Mouse (Mus musculus) MEL (cell line): ENCODE results near the gene Mis18a.

Experiments
- BHLHE40 ChIP-seq: IDR thresholded peaks from 2 replicates; pipeline ENCODE4 v1.6.1; 2012; ENCODE audit warnings: low read depth, mild to moderate bottlenecking, inconsistent platforms, low read length, improper control_type of control experiment, borderline replicate concordance
- CHD1 ChIP-seq: IDR thresholded peaks from 2 replicates; pipeline ENCODE4 v1.6.1; 2012; ENCODE audit warnings: low read depth, mild to moderate bottlenecking, inconsistent platforms, low read length, improper control_type of control experiment
- CTCF ChIP-seq, 3 experiments: IDR thresholded peaks in 2 of 3; conservative IDR thresholded peaks in 1 of 3; 2 replicates each; pipeline ENCODE4 v1.5.1; 2011 to 2012; ENCODE audit warnings: low read length in 3 of 3, low read depth in 2 of 3, mild to moderate bottlenecking in 2 of 3, improper control_type of control experiment in 1 of 3, inconsistent platforms in 1 of 3, mixed read lengths in 1 of 3, moderate library complexity in 1 of 3; ENCODE audit not compliant: control insufficient read depth in 1 of 3, insufficient read depth in 1 of 3, poor library complexity in 1 of 3, severe bottlenecking in 1 of 3
- EP300 ChIP-seq, 2 experiments: IDR thresholded peaks; 2 replicates each; pipeline ENCODE4 v1.6.1; 2011; ENCODE audit warnings: improper control_type of control experiment in 2 of 2, low read length in 2 of 2, low read depth in 1 of 2, mild to moderate bottlenecking in 1 of 2
- GATA1 ChIP-seq: IDR thresholded peaks from 2 replicates; pipeline ENCODE4 v1.6.1; 2011; ENCODE audit warnings: low read depth, low read length, improper control_type of control experiment
- MAZ ChIP-seq: IDR thresholded peaks from 2 replicates; pipeline ENCODE4 v1.6.1; 2012; ENCODE audit warnings: low read depth, mild to moderate bottlenecking, inconsistent platforms, low read length, improper control_type of control experiment
- MYC ChIP-seq: IDR thresholded peaks from 2 replicates; pipeline ENCODE4 v1.6.1; 2011; ENCODE audit warnings: low read depth, mild to moderate bottlenecking, low read length, improper control_type of control experiment, moderate library complexity
- POLR2A ChIP-seq, 2 experiments: IDR thresholded peaks; 2 replicates each; pipeline ENCODE4 v1.6.1; 2011 to 2012; ENCODE audit warnings: low read length in 2 of 2, mild to moderate bottlenecking in 2 of 2, control low read depth in 1 of 2, improper control_type of control experiment in 1 of 2, low read depth in 1 of 2, moderate library complexity in 1 of 2; ENCODE audit not compliant: control insufficient read depth in 1 of 2, insufficient read depth in 1 of 2, poor library complexity in 1 of 2
- TAL1 ChIP-seq: IDR thresholded peaks from 2 replicates; pipeline ENCODE4 v1.6.1; 2012; ENCODE audit warnings: mild to moderate bottlenecking, inconsistent platforms, low read length, moderate library complexity, mixed read lengths
- TBP ChIP-seq: IDR thresholded peaks from 2 replicates; pipeline ENCODE4 v1.8.0; 2011; ENCODE audit warnings: low read depth, low read length, improper control_type of control experiment
- USF1 ChIP-seq: IDR thresholded peaks from 2 replicates; pipeline ENCODE4 v1.6.1; 2014; ENCODE audit warnings: low read depth, mild to moderate bottlenecking, inconsistent platforms, low read length, improper control_type of control experiment, moderate library complexity
- ZKSCAN1 ChIP-seq: IDR thresholded peaks from 2 replicates; pipeline ENCODE4 v1.6.1; 2012; ENCODE audit warnings: low read depth, mild to moderate bottlenecking, inconsistent platforms, low read length, improper control_type of control experiment, moderate library complexity
- ZNF384 ChIP-seq: IDR thresholded peaks from 2 replicates; pipeline ENCODE4 v1.6.1; 2012; ENCODE audit warnings: low read depth, mild to moderate bottlenecking, inconsistent platforms, low read length, improper control_type of control experiment

DNA sequence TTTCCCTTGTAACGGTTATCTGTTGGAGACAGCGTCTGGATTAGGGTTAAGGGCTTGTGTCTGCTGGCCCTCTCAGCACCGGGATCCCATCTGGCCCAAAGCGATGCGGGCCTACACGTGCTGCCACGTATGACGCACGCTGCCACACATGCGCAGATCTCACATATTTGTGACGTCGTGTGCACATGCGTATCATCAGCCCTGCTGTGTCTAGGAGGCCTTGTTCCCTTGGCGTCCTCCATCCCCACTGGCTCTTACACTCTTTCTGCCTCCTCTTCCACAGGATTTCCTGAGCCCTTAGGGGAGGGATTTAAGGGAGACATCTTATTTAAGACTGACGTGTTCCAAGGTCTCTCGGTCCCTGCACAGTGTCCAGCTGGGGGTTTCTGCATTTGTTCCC lies 47.2 kb downstream of the Mis18a start:
- TF ChIP-seq BHLHE40 = no peak
- TF ChIP-seq USF1 = no peak
- TF ChIP-seq POLR2A (IDR thresholded peaks at IDR 0.05; ENCODE audit: control insufficient read depth in 1 of 2, insufficient read depth in 1 of 2, low read depth in 1 of 2, low read length in 2 of 2, poor library complexity in 1 of 2) = no peak
- no peak for TF ChIP-seq CTCF (IDR thresholded peaks at IDR 0.05 in 2 of 3, conservative IDR thresholded peaks at IDR 0.05 in 1 of 3; ENCODE audit: control insufficient read depth in 1 of 3, insufficient read depth in 1 of 3, low read depth in 2 of 3, low read length in 3 of 3, poor library complexity in 1 of 3, severe bottlenecking in 1 of 3)
- no peak for TF ChIP-seq EP300 (IDR thresholded peaks at IDR 0.05; ENCODE audit: low read depth in 1 of 2, low read length in 2 of 2)
- TF ChIP-seq TAL1 = no peak
- no peak for TF ChIP-seq CHD1
- TF ChIP-seq MAZ = no peak
- no peak for TF ChIP-seq MYC
- TF ChIP-seq ZNF384 = no peak
- TF ChIP-seq ZKSCAN1 = no peak
- TF ChIP-seq GATA1 = no peak
- no peak for TF ChIP-seq TBP
